Mouse (Mus musculus) intestine, embryonic 15.5 days (tissue): ENCODE measurements around the gene Abcg8. TPM values are rescaled to one million over a fixed set of nuclear protein-coding genes. Genes with fewer than 3 reads are reported as not detected.

Experiments used
- ATAC-seq: fragments of 200-750 bp; cut with Nextera tagmentation; 2 replicates; pipeline ENCODE4 v1.8.0; 2017; ENCODE audit warnings: moderate TSS enrichment, moderate library complexity
- H3K27ac ChIP-seq: fragments of 300-500 bp; sonication (generic); 2 replicates; pipeline ENCODE4 v1.5.1; 2015; ENCODE audit warnings: mild to moderate bottlenecking, inconsistent platforms
- H3K27me3 ChIP-seq: fragments of 300-500 bp; sonication (generic); replicated peaks from 2 replicates; pipeline ENCODE4 v1.6.1; 2015; ENCODE audit warnings: inconsistent platforms
- H3K36me3 ChIP-seq: fragments of 300-500 bp; sonication (generic); 2 replicates; pipeline ENCODE4 v1.6.1; 2015; ENCODE audit warnings: inconsistent platforms
- H3K4me1 ChIP-seq: fragments of 300-500 bp; sonication (generic); replicated peaks from 2 replicates; pipeline ENCODE4 v1.6.1; 2015; ENCODE audit warnings: inconsistent platforms
- H3K4me2 ChIP-seq: fragments of 300-500 bp; sonication (generic); replicated peaks from 2 replicates; pipeline ENCODE4 v1.6.1; 2015; ENCODE audit warnings: mild to moderate bottlenecking, inconsistent platforms
- H3K4me3 ChIP-seq: fragments of 300-500 bp; sonication (generic); replicated peaks from 2 replicates; pipeline ENCODE4 v1.5.1; 2015; ENCODE audit warnings: inconsistent platforms
- H3K9ac ChIP-seq: fragments of 300-500 bp; sonication (generic); 2 replicates; pipeline ENCODE4 v1.6.1; 2015; ENCODE audit warnings: inconsistent platforms
- H3K9me3 ChIP-seq: fragments of 300-500 bp; sonication (generic); 2 replicates; pipeline ENCODE4 v1.6.1; 2016; ENCODE audit warnings: inconsistent platforms
- WGBS: fragments of 180-500 bp; shearing (Covaris S2); methylation state at CpG from one replicate; pipeline ENCODE4 v1.1.7; 2015; 5-methylcytosine and 5-hydroxymethylcytosine counted together
- polyA plus RNA-seq: library from polyadenylated mRNA; unstranded; fragments of >200 nt; fragmentation: Nextera tagmentation; extraction: Ambion mirVana; gene quantifications from 2 replicates; pipeline ENCODE4 v1.2.1, GENCODE M21; 2015

Abcg8 gene
- polyA plus RNA-seq: 0.30 and 0.57 TPM in 2 replicates

DNA sequence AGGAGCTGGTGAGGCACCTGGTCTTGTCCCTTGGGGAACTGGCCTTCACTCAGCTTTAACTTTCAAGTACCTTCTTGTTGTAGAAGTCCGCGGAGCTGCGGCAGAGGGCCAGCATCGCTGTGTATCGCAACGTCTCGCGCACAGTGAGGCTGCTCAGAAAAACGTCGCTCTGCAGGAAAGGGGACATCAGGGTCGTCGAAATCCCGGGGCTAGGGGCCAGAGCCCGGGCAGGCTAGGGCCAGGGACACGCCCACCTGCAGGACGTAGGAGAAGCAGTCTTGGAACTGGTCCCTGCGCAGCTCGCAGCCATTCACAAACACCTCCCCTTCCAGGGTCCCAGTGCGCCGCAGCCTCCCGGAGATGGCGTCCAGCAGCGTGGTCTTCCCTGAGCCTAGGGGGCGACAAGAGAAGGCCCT, at the start of gene Abcg8:
Gene Abcg8, plus strand, starts transcription at position 352 of the 416 bp plus-strand sequence.
- 1% methylated on average over 24 of the region's 24 CpGs for WGBS
- peak within 1 kb of the TSS; percentile 88 for H3K4me2 ChIP-seq
- no peaks in the 10 kb centered on the region for H3K36me3 ChIP-seq
- no peak for ATAC-seq
- peak within 1 kb of the TSS; percentile 38 for H3K4me3 ChIP-seq
- H3K4me1 ChIP-seq: peaks cover 18% of the 10 kb centered on the region; the same call in 1 of the 2 replicates
- H3K9me3 ChIP-seq: no peaks in the 10 kb centered on the region
- H3K27me3 ChIP-seq: no peaks in the 10 kb centered on the region
- no peak within 1 kb of the TSS for H3K27ac ChIP-seq
- peak within 1 kb of the TSS; percentile 45; the same call in 1 of the 2 replicates for H3K9ac ChIP-seq

DNA sequence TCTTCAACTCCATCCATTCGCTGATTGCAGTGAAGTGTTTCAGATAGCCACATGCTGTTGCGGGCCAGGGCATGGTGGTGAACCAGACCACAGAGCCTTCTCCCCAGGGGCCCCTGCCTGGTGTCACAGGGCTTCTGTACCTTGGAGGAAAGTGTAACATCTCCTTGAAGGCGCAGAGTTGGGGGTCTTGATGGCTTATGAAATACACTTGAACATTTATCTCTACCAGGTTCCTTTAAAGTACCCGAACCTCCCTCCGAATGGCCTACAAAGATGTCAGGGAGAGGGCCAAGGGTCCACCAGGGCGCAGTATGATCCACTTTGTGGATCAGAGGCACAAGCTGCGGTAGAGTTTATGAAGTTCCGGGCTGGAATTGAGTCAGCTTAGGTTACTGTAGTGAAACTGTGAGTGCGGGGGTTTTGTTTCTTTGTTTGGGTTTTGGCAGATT, 49.2 kb upstream of the Abcg8 start:
- no peaks in the 10 kb centered on the region for H3K27me3 ChIP-seq
- H3K9me3 ChIP-seq: no peaks in the 10 kb centered on the region
- no peaks in the 10 kb centered on the region for H3K36me3 ChIP-seq
- peaks cover 4% of the 10 kb centered on the region for H3K4me1 ChIP-seq
- ATAC-seq: peak; percentile 57
- WGBS: 26% methylated on average over 9 of the region's 9 CpGs
- H3K9ac ChIP-seq: peak overlapping the region; percentile 58
- peak overlapping the region; percentile 61 for H3K4me3 ChIP-seq
- peak overlapping the region; percentile 92 for H3K4me2 ChIP-seq
- peak overlapping the region; percentile 54; the same call in 1 of the 2 replicates for H3K27ac ChIP-seq

DNA sequence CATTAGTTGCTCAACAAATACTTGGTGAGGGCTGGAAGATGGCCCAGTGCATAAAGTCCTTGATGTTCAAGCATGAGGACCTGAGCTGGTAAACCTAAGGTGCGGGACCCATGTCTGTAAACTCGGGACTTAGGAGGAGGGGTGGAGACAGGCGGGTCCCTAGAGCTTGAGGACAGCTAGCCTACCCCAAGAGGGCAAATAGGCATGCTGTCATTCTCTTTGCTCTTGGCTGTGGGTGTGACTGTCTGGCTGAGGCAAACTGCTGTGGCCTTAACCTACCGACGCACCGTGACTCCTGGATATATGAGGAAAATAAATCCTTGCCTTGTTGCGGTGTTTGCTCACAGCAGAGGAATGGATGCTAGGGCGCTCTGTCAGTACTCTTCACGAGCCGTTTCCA, 48.4 kb upstream of the Abcg8 start:
- Histone ChIP-seq H3K9me3 (no peaks in the 10 kb centered on the region), H3K4me2 (no peak overlapping the region), H3K27ac (no peak overlapping the region), H3K9ac (no peak overlapping the region), H3K4me3 (no peak overlapping the region), H3K4me1 (peaks cover 4% of the 10 kb centered on the region), H3K27me3 (no peaks in the 10 kb centered on the region), H3K36me3 (no peaks in the 10 kb centered on the region)
- no peak for ATAC-seq
- 82% methylated on average over 10 of the region's 10 CpGs for WGBS

DNA sequence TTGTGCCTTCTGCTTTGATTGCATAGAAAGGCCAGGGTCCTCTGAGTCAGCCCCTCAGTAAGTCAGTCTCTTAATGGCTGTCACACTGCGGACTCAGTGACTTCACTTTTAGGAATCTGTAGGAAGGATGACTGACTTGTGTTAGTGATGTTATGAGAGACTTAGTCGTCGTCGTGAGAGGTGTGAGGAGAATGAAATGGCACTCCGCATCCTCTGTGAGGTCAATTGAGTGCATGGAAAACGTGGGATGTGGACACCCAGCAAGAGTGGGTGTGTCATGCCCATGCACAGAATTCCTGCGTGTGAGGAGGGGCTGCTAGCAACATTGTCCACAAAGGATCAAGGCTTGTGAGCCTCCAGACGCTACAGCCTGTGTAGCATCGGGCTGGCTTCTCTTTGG, 47.5 kb upstream of the Abcg8 start:
- no peak overlapping the region for H3K9ac ChIP-seq
- H3K9me3 ChIP-seq: no peaks in the 10 kb centered on the region
- H3K4me3 ChIP-seq: no peak overlapping the region
- no peak for ATAC-seq
- H3K36me3 ChIP-seq: no peaks in the 10 kb centered on the region
- H3K27me3 ChIP-seq: no peaks in the 10 kb centered on the region
- 82% methylated on average over 9 of the region's 9 CpGs for WGBS
- no peak overlapping the region for H3K4me2 ChIP-seq
- peaks cover 4% of the 10 kb centered on the region for H3K4me1 ChIP-seq
- H3K27ac ChIP-seq: no peak overlapping the region

DNA sequence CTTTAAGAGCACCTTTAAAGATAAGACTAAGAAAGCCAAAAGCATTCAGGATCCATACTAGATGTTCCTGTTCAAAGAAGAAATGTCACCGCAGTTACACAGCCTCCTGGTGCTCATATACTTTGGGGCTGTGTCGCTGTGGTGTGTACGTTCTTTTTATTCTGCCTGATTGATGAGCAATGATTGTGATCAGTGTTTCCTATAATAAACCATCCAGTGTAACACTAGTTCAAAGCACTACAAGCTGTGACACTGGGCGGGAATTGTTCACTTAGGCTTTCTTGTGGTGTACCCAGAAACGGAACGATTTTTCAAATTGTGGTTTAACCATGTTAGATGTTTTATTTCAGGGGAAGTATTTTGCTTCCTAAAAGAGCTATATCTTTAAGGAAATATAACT, 44.3 kb upstream of the Abcg8 start:
- Histone ChIP-seq H3K4me2 (no peak overlapping the region), H3K9ac (no peak overlapping the region), H3K27me3 (no peaks in the 10 kb centered on the region), H3K4me3 (no peak overlapping the region), H3K4me1 (peaks cover 2% of the 10 kb centered on the region), H3K9me3 (no peaks in the 10 kb centered on the region), H3K27ac (no peak overlapping the region), H3K36me3 (no peaks in the 10 kb centered on the region)
- ATAC-seq: no peak
- WGBS: 89% methylated on average over 6 of the region's 6 CpGs

DNA sequence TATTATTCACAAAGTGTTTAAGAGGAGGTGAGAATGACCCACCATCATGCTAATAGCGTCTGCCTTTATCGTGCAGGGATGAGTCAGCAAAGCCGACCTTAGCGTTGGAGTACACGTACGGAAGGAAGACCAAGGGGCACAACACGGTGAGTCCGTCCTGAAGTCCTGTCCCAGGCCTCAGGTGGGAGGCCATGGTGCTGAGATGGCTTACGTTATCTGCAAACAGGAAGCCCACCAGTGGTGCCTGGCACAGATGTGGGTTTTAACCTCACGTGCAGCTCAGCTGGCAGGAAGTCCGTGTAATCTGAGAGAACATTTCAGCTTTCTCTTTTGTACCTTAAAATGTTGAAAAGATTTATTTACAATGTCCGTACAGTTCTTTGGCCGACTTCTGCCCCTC, 42.7 kb upstream of the Abcg8 start:
- H3K27ac ChIP-seq: no peak overlapping the region
- no peak overlapping the region for H3K9ac ChIP-seq
- no peak for ATAC-seq
- H3K9me3 ChIP-seq: no peaks in the 10 kb centered on the region
- H3K4me2 ChIP-seq: no peak overlapping the region
- H3K4me1 ChIP-seq: no peaks in the 10 kb centered on the region
- no peaks in the 10 kb centered on the region for H3K36me3 ChIP-seq
- WGBS: 74% methylated on average over 13 of the region's 13 CpGs
- no peaks in the 10 kb centered on the region for H3K27me3 ChIP-seq
- H3K4me3 ChIP-seq: no peak overlapping the region

DNA sequence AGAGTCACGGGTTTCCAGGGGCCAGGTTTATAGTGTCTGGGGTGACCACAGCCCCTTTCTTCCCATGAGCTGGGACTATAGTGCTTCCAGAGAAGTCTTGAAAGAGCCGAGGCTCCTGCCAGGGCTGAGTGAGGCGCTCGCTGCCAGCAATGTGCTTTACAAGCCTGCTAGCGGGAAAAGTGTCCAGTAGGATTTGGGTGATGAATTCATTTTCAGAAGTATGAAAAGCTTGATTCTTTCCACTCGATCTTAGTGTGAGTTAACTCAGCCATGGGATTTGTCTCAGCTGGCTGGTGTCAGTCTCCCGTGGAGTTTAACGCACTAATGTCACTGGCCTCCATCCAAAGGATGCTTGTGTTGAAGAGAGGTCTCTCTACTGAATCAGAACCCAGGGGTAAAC, 39.8 kb upstream of the Abcg8 start:
- Histone ChIP-seq H3K4me1 (0 out of 2 replicates have a peak, but pooled peaks cover 4% of the 10 kb centered on the region), H3K36me3 (no peaks in the 10 kb centered on the region), H3K27me3 (no peaks in the 10 kb centered on the region), H3K9me3 (no peaks in the 10 kb centered on the region), H3K9ac (no peak overlapping the region), H3K27ac (no peak overlapping the region), H3K4me3 (no peak overlapping the region), H3K4me2 (no peak overlapping the region)
- ATAC-seq: no peak
- WGBS: 60% methylated on average over 8 of the region's 8 CpGs

DNA sequence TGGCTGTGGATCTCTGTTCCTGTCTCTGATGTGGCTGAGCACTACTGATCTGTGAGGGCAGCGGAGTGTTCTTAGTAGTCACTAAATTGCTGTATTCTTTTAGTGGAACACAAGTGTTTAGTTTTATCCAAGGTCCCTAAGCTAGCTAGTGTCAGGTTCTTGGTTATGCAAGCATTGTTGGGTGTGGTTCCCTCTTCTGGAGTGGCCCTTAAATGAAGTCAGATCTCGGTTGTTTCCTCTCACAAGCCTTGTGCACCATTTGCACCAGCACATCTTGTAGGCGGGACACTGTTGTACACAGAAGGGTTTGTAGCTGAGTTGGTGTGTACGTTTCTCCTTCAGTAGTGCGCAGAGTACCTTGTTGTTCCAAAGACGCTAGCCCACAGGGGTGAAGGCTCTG, 38.1 kb upstream of the Abcg8 start:
- ATAC-seq: no peak
- no peaks in the 10 kb centered on the region for H3K36me3 ChIP-seq
- WGBS: 90% methylated on average over 6 of the region's 6 CpGs
- no peak overlapping the region for H3K4me2 ChIP-seq
- 0 out of 2 replicates have a peak, but pooled peaks cover 6% of the 10 kb centered on the region for H3K4me1 ChIP-seq
- H3K9ac ChIP-seq: no peak overlapping the region
- H3K9me3 ChIP-seq: no peaks in the 10 kb centered on the region
- H3K27ac ChIP-seq: no peak overlapping the region
- no peak overlapping the region for H3K4me3 ChIP-seq
- no peaks in the 10 kb centered on the region for H3K27me3 ChIP-seq

DNA sequence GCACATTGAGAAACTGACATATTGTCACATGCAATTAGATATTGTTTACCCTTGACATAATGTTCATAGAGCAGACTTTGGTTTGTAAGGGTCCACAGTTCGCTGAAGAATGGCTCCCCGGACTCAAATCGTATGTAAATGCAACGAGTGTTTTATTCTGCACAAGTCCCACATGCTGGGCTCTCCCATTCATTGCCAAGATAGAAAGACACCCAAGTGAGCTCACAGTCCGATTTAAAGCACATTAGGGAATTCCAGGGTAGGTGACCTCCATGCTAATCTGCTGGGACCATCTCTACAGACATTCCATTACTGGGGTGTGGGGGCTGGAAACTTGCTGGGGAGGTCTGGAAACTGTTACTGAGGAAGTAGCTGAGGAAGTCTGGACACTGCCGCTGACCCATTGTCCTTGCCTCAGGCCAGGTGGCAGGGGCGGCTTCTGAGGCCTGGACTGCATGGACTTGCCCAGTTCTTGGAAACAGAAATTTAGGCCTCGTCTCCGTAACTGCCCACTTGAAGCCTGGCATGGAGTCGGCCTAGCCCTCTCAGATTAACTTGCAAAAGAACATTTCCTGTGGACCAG, 36.2 kb upstream of the Abcg8 start:
- no peaks in the 10 kb centered on the region for H3K9me3 ChIP-seq
- no peak overlapping the region for H3K27ac ChIP-seq
- no peak overlapping the region for H3K4me3 ChIP-seq
- H3K4me2 ChIP-seq: no peak overlapping the region
- H3K27me3 ChIP-seq: no peaks in the 10 kb centered on the region
- no peaks in the 10 kb centered on the region for H3K36me3 ChIP-seq
- H3K9ac ChIP-seq: no peak overlapping the region
- H3K4me1 ChIP-seq: 0 out of 2 replicates have a peak, but pooled peaks cover 6% of the 10 kb centered on the region
- 76% methylated on average over 10 of the region's 10 CpGs for WGBS
- no peak for ATAC-seq

DNA sequence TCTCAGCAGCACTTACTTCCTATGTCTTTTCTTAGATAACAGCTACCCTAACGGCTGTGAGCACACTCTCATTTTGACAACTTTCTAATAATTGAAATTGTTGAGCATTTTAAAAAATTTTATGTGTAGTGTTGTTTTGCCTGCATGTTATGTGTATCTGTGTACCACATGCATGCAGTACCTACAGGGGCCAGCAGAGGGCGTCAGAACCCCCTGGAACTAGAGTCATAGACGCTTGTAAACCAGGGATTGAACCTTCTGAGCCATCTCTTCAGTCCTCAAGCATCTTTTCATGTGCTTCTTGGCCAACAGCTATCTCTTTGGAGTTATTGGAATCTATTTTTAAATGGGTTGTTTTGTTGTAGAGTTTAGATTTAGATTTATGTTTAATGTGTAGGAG, 34.2 kb upstream of the Abcg8 start:
- no peaks in the 10 kb centered on the region for H3K36me3 ChIP-seq
- no peak overlapping the region for H3K27ac ChIP-seq
- peaks cover 12% of the 10 kb centered on the region; the same call in 1 of the 2 replicates for H3K4me1 ChIP-seq
- ATAC-seq: no peak
- no peaks in the 10 kb centered on the region for H3K9me3 ChIP-seq
- no peak overlapping the region for H3K9ac ChIP-seq
- WGBS: 45% methylated on average over 3 of the region's 3 CpGs
- no peaks in the 10 kb centered on the region for H3K27me3 ChIP-seq
- no peak overlapping the region for H3K4me2 ChIP-seq
- no peak overlapping the region for H3K4me3 ChIP-seq

DNA sequence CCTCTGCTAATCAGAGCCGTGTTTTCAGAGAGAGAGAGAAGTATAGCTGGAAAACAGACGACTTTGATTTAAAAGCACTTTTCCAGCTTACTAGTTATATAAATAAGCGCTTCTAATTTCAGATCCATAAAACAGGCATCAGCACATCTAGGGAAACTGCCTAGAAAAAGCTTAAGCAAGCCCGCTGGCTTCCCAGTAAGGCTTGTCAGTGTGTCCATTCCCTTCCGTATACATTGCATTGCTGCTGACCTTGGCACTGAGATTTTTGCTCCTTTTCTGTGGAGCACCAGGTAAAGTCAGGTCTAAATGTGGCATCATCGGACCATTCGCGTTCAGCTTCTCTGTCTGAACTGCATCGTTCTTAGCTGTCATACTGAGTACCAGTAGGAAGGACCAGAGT, 33.8 kb upstream of the Abcg8 start:
- H3K36me3 ChIP-seq: no peaks in the 10 kb centered on the region
- peaks cover 12% of the 10 kb centered on the region; the same call in 1 of the 2 replicates for H3K4me1 ChIP-seq
- no peak for ATAC-seq
- no peaks in the 10 kb centered on the region for H3K9me3 ChIP-seq
- no peak overlapping the region for H3K4me2 ChIP-seq
- H3K9ac ChIP-seq: no peak overlapping the region
- H3K4me3 ChIP-seq: no peak overlapping the region
- WGBS: 71% methylated on average over 9 of the region's 9 CpGs
- H3K27ac ChIP-seq: no peak overlapping the region
- H3K27me3 ChIP-seq: no peaks in the 10 kb centered on the region

DNA sequence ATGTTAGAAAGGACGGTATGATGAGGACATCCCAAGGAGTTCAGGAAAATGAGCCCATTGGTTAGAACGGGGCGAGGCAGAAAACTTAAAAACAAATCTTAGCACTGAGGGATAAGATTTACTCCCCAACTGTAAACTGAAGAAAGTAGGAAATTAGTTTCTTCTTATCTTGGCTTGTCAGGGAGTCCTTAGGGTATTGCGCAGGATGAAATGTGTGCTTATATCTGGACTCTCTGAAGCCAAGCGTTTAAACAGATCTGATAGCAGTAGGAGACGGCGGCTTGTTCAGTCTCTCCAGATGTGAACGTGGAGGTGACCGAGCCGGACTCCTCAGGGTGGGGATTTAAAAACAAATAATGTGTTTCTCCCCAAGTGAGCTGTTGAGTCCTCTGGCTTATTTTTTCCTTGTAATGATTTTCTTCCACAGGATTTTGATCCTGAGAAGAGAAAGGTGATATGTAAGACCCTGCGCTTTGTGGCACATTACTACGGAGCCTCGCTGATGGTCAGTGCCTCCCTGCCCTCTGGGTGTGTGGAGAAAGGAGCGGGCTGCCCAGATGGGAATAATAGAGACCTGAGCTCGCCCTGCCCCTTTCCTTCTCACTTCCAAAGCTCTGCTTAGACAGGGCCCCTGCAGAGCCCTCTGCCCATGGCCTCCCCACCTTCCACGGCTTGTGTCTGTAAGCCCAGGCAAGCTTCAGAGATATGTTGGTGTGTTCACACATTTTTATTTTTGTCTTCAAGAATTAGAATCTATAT, 31.6 kb upstream of the Abcg8 start:
- Histone ChIP-seq H3K4me3 (no peak overlapping the region), H3K27ac (no peak overlapping the region), H3K9me3 (no peaks in the 10 kb centered on the region), H3K27me3 (no peaks in the 10 kb centered on the region), H3K36me3 (no peaks in the 10 kb centered on the region), H3K9ac (no peak overlapping the region), H3K4me1 (peaks cover 8% of the 10 kb centered on the region; the same call in 1 of the 2 replicates), H3K4me2 (no peak overlapping the region)
- WGBS: 57% methylated on average over 16 of the region's 16 CpGs
- peak; percentile 26; the same call in 1 of the 2 replicates for ATAC-seq
